ENCODE assay signal across 28 mouse cellular contexts in genomic region chr9:95055843-95056242, GRCm38 (mm10).
"Had no signal": no experiment of that assay in that cellular context is flagged by ENCODE, and none has a peak within 500 bp of the region (broad histone marks: within the 10 kb centered on the region; RNA-seq: fewer than 3 reads in every experiment).

No protein-coding gene starts in this region.

- H3K9me3 ChIP-seq: heart, embryonic 10.5 days; heart, embryonic 12.5 days; hindbrain, embryonic 10.5 days; hindbrain, embryonic 12.5 days; intestine, embryonic 15.5 days; limb, embryonic 10.5 days; limb, embryonic 12.5 days; liver, embryonic 13.5 days; liver, embryonic 15.5 days had no signal

- H3K27me3 ChIP-seq: heart, embryonic 12.5 days; hindbrain, embryonic 12.5 days; intestine, embryonic 15.5 days; limb, embryonic 12.5 days; liver, embryonic 13.5 days; liver, embryonic 15.5 days had no signal

- H3K27ac ChIP-seq: gastrocnemius, adult 2 months; heart, embryonic 10.5 days; hindbrain, embryonic 10.5 days; hindbrain, embryonic 12.5 days; hindbrain, embryonic 14.5 days; intestine, embryonic 15.5 days; layer of hippocampus, adult 2 months; limb, embryonic 10.5 days; limb, embryonic 12.5 days; liver, embryonic 13.5 days; liver, embryonic 15.5 days had no signal

- H3K4me3 ChIP-seq: gastrocnemius, adult 2 months; heart, embryonic 10.5 days; heart, embryonic 12.5 days; hindbrain, embryonic 10.5 days; hindbrain, embryonic 12.5 days; intestine, embryonic 15.5 days; layer of hippocampus, adult 2 months; left cerebral cortex, adult 2 months; limb, embryonic 10.5 days; limb, embryonic 12.5 days; liver, embryonic 13.5 days; liver, embryonic 15.5 days had no signal

- H3K4me2 ChIP-seq: heart, embryonic 12.5 days; hindbrain, embryonic 12.5 days; hindbrain, embryonic 14.5 days; intestine, embryonic 15.5 days; limb, embryonic 12.5 days; liver, embryonic 11.5 days; liver, embryonic 13.5 days; liver, embryonic 15.5 days had no signal

- DNase-seq: gastrocnemius, adult 2 months; gastrocnemius, postnatal 10 days; gastrocnemius, postnatal 25 days; heart, adult 18-20 months; heart, postnatal 10 days; heart, postnatal 4 days; kidney, adult 18-20 months; kidney, adult 8-10 months; kidney, postnatal 10 days; kidney, postnatal 25 days; kidney, postnatal 4 days; liver; liver, embryonic 13.5 days had no signal

- H3K36me3 ChIP-seq: heart, embryonic 10.5 days; heart, embryonic 12.5 days; hindbrain, embryonic 10.5 days; hindbrain, embryonic 12.5 days; intestine, embryonic 15.5 days; limb, embryonic 10.5 days; limb, embryonic 12.5 days; liver, embryonic 13.5 days; liver, embryonic 15.5 days had no signal

- H3K4me1 ChIP-seq: heart, embryonic 10.5 days; heart, embryonic 12.5 days; hindbrain, embryonic 10.5 days; hindbrain, embryonic 12.5 days; intestine, embryonic 15.5 days; limb, embryonic 10.5 days; limb, embryonic 12.5 days; liver, embryonic 13.5 days; liver, embryonic 15.5 days had no signal

- H3K9ac ChIP-seq: heart, embryonic 12.5 days; hindbrain, embryonic 12.5 days; hindbrain, embryonic 14.5 days; intestine, embryonic 15.5 days; limb, embryonic 12.5 days; liver, embryonic 13.5 days; liver, embryonic 15.5 days had no signal

- ATAC-seq: hindbrain, embryonic 16.5 days; inflammation-experienced regulatory T-cells, adult 6 months; intestine, embryonic 15.5 days; intestine, postnatal 0 days had no signal
